Mouse (Mus musculus) c-Kit-positive CD71-negative TER-119-negative erythroid progenitor cells, embryonic 14.5 days (primary cell): Measurements from ENCODE around the gene Svs5.

Source experiments
- DNase-seq: peaks from one replicate; pipeline ENCODE4 v3.0.0-alpha.2; 2013; ENCODE audit warnings: low read depth

Svs5 gene

DNA sequence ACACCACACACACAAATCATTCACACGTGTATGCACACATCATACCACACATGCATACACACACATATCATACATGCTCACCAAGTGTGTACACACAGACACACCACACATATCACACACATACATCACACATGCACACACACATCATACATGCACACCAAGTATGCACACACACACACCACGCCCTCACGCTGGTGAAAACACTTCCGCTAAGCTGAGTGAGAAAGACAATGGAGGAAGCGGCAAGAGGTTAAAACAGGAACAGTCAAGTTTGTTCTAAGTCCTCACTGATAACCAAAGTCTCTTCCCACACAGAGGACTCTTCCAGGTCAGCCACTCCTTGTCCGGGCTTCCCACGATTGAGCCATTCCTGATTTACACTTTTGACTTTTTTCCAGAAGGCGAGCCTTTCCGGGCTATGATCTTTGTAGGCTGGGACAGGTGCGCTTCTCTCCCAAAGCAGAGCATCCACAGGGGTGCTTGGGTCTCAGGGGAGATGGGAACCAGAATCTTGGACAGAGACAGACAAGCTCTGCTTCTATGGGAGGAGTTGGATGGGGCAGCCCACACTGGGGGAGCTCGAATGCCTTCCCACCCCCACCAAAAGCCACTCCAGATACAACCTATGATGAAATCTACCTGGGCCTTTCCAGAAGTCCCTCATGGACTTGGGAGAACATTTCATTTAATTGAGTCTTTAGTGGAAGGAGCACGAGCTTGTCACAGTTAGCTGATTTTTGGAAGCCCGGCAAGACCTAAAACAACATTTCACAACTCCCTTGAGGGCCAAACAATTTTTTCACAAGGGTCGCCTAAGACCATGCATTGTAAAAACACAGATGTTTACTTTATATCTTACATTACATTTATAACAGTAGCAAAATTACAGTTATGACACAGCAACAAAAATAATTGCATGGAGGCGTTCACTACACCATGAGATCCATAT is 45.2 kb downstream of the Svs5 start:
- no peak for DNase-seq

DNA sequence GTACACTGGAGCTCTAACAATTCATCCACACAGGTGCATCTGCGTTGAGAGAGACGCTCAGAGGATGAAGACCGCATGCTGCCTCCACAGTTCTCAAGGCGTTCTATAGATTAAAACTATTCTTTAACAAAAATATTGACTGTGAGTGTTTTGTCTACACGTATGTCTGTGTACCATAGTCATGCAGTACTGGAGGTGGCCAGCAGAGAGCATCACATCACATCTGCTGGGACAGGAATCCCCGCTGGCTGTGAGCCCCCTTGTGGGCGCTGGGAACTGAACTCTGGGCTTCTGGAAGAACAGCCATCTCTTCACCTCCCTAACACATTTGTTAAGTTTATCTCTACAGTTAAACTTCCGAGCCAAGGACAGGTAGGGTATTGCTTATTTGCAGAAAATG is 49.2 kb downstream of the Svs5 start:
- DNase-seq = no peak

DNA sequence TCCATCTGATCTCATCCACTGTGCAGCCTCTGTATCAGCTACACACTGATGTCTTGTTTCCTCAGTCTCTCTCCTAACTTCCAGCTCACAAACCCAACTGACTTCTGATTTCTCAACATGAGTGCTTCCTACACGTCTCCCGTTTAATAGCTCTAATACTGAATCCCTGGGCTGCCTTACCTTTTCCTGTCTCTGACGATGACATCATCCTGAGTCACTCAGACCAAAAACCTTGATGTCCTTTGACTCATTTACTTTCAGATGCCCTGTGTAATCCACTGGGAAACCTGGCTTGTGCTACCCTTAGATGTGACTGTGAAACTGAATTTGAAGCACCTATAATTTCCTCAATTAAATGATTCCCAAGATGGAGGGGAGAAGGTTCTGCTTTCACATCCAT is 50.4 kb downstream of the Svs5 start:
- no peak for DNase-seq
